Mouse (Mus musculus) cerebellum, postnatal 36 days (tissue): ENCODE results near the gene Slc47a1.
"Not testable (repeated sequence)": the region's sequence is repeated elsewhere in the genome, so short reads cannot be mapped to it uniquely, and the experiment has no call there.

Experiments
- DNase-seq, 2 experiments: peaks; one replicate each; pipeline ENCODE4 v3.0.0; 2021 to 2022; ENCODE audit warnings: mixed read lengths in 2 of 2

The Slc47a1 gene

GRCm38 (mm10) chr11:61316864-61317263 is 61.3 kb downstream of the Slc47a1 start:
- no peak for DNase-seq

GRCm38 (mm10) chr11:61310321-61310720 is 67.8 kb downstream of the Slc47a1 start:
- no peak for DNase-seq

- DNase-seq = no peak
Observed at GRCm38 (mm10) chr11:61309831-61310230, 68.3 kb downstream of the Slc47a1 start.

- no peak for DNase-seq
Observed at GRCm38 (mm10) chr11:61307795-61308194, 70.3 kb downstream of the Slc47a1 start.

- DNase-seq = peak in 1 of 2 experiments; percentile 23
Observed at GRCm38 (mm10) chr11:61305377-61305776, 72.8 kb downstream of the Slc47a1 start.

GRCm38 (mm10) chr11:61304535-61304934 is 73.6 kb downstream of the Slc47a1 start:
- DNase-seq = not testable (repeated sequence)

- no peak for DNase-seq
Observed at GRCm38 (mm10) chr11:61300716-61301392, 77.3 kb downstream of the Slc47a1 start.

- DNase-seq = no peak
Observed at GRCm38 (mm10) chr11:61300205-61300604, 77.9 kb downstream of the Slc47a1 start.

GRCm38 (mm10) chr11:61297901-61298300 is 80.2 kb downstream of the Slc47a1 start:
- DNase-seq = no peak

- no peak for DNase-seq
Observed at GRCm38 (mm10) chr11:61297326-61297725, 80.8 kb downstream of the Slc47a1 start.

GRCm38 (mm10) chr11:61296556-61296955 is 81.6 kb downstream of the Slc47a1 start:
- DNase-seq = no peak

- DNase-seq = no peak
Observed at GRCm38 (mm10) chr11:61295556-61295955, 82.6 kb downstream of the Slc47a1 start.

- no peak for DNase-seq
Observed at GRCm38 (mm10) chr11:61294431-61294830, 83.7 kb downstream of the Slc47a1 start.
